Mouse (Mus musculus): Measurements from ENCODE around the gene Ssh1. TPM values are rescaled to one million over a fixed set of nuclear protein-coding genes. Genes with fewer than 3 reads are reported as not detected.

Gene Ssh1
- total RNA-seq, 2 experiments from 2014 or later, result 4.7 to 10.2 TPM

DNA sequence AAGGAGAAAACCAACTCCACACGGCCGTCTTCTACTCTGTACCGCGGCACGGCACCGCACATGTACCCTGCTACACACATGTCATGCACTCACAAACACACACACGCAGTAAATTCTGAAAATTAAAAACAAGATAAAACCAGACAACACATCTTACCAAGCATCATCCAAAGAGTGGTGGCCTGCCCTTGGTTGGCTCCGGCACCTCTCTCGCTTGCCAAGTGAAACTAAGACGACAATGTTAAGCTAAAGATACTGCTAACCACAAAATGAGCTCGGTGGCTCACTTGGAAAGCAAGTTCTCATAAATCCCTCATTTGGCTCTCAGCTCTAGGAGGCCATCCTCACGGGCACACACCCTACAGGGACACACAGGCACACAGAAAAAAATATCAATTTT, 94.2 kb downstream of the Ssh1 start:
- ATAC-seq (ENCODE audit: poor library complexity, severe bottlenecking), result no peak

DNA sequence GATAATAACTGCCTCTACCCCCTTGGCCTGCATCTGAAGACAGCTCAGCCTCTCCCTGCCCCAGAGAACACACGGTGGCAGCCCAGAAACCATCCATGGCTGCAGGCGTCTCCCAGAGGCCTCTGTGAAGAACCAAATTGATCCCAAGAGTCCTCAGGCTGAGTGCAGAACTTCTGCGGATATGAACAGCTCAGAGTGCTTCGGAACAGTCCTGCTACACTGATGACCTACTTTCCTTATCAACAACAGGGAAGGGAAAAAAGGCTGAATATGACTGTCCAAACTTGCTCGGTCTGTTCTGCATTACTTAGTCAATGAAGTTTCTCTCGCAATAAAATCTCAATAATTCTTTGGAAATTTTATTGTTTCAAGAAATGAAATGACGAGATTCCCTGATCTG, 101.7 kb downstream of the Ssh1 start:
- ATAC-seq (ENCODE audit: poor library complexity, severe bottlenecking), result no peak

DNA sequence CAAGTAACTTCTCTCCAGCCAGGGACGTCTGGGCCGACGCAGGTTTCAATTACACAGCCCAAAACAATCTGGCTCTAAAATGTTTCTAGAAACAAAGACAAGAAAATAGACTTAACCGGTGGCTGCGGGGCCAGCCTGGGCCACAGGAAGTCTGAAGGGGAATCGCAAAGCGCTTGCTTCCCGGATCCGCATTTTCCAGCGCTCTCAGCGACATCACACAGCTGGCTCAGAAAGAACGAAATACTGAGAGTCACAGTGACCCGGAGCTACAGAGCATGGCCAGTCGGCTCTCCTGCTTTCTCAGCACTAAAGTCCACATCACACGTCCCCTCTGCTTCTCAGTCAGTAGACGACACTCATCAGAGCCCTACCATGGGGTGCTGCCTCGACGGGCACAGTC, 102.8 kb downstream of the Ssh1 start:
- no peak for ATAC-seq (ENCODE audit: poor library complexity, severe bottlenecking)

DNA sequence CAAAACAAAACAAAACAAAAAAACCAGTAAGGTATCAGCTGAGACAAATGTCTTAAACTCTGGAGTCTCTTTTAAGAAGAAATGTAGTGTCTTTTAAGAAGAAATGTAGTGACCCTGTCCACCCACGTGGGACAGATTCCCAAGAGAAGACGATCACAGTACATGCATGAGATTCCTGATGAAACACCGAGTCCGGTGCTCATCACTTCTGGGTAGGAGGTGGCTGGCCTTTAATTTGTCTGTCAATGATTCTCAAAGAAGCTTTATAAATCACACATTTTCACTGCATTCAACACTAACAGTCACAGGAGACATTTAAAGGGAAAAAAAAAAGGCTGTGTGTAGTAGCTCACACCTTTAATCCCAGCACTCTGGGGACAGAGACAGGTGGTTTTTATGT, 103.8 kb downstream of the Ssh1 start:
- ATAC-seq (ENCODE audit: poor library complexity, severe bottlenecking), result no peak

DNA sequence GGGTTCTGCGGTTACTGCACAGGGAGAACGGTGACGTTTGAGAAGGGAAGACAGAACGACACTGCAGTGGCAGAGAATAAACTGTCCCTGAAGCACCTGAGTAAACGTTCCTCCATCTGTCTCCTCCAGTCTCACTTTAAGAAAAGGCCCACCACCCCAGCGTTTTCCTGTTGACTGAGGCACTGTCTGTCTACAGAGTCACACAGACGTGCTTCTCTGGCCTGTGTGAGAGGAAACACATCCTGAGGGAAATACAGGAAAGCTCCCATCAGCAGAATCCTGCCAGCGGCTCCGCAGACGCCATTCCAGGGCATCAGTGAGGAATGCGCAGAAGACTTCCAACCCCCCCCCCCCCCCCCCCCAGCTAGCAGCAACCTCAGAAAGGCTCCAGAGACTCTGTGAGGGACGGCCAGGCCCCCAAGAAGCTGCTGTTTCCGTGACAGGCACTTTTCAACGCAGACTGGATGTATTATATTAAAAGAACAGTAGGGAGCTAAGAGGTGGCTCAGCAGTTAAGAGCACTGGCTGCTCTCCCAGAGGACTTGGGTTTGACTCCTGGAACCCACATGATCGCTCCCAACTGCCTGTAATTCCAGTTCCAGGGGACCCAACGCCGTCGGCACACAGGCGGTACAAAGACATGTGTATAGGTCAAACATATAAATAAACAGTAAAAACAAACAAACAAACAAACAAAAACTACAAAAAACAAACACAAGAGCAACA, 104.3 kb downstream of the Ssh1 start:
- ATAC-seq (ENCODE audit: poor library complexity, severe bottlenecking), result no peak

DNA sequence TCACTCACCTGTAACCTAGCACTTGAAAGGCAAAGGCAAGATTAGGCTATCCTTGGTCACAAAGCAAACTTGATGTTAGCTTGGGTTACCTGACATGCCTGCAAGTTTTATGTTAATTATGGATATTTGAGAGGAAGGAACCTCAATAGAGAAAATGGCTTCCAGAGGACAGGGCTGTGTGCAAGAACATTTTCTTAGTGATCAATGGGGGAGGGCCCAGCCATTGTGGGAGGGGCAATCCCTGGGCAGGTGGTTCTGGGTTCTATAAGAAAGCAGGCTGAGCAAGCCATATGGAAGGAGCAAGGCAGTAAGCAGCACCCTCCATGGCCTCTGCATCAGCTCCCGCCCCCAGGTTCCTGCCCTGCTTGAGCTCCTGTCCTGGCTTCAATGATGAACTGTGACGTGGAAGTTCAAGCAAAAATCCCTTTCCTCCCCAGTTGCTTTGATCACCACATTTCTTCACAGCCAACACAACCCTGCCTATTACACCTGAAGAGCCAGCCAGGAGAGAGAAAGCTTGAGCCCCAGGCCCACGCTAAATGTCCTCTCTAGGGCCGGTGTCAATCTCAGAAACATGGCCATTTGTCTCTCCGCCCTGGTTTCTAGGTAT, 105.4 kb downstream of the Ssh1 start:
- no peak for ATAC-seq (ENCODE audit: poor library complexity, severe bottlenecking)

DNA sequence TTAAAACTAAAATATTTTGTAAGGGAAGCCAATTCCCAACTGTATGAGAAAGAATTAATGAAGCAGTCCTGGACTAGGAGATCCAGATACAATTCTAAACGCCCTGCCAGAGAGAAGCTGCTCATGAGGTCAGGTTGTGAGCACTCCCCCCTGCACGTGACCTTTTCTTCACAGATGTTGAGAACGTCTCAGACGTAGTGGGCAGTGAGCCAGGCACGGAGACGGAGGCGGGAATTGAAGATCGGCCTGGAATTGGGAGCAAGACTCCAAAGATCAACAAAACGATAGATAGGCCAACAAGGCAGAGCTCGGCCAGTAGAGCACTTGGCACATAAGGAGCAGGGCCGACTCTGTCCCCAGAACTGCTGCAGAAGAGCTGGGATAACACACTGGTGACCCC, 106.6 kb downstream of the Ssh1 start:
- no peak for ATAC-seq (ENCODE audit: poor library complexity, severe bottlenecking)

Other genes starting within 250 kb of the Ssh1 start
- 9.9 and 11.9 TPM in 2 replicates for gene Sart3, start 221.4 kb downstream of the Ssh1 start, total RNA-seq (2015)
- 26.1 and 28.3 TPM in 2 replicates for gene Sart3, start 221.4 kb downstream of the Ssh1 start, total RNA-seq (2017)
- 107 and 114 TPM in 2 replicates for gene Iscu, start 221.1 kb downstream of the Ssh1 start, total RNA-seq (2015)
- 80.8 and 95.5 TPM in 2 replicates for gene Iscu, start 221.1 kb downstream of the Ssh1 start, total RNA-seq (2017)
- gene Tmem119, start 193.4 kb downstream of the Ssh1 start, total RNA-seq (2015), result 1.9 and 2.8 TPM in 2 replicates
- 2.3 and 3.2 TPM in 2 replicates for gene Tmem119, start 193.4 kb downstream of the Ssh1 start, total RNA-seq (2017)
- gene Selplg, start 161.2 kb downstream of the Ssh1 start, total RNA-seq (2015), result 718 and 733 TPM in 2 replicates
- 291 and 312 TPM in 2 replicates for gene Selplg, start 161.2 kb downstream of the Ssh1 start, total RNA-seq (2017)
- 93.2 and 103 TPM in 2 replicates for gene Coro1c, start 85.1 kb downstream of the Ssh1 start, total RNA-seq (2015)
- gene Coro1c, start 85.1 kb downstream of the Ssh1 start, total RNA-seq (2017), result 141 and 145 TPM in 2 replicates
- gene Dao, start 9.8 kb upstream of the Ssh1 start, total RNA-seq (2015), result not detected in 2 replicates
- gene Dao, start 9.8 kb upstream of the Ssh1 start, total RNA-seq (2017), result not detected in 2 replicates
- gene Usp30, start 71.6 kb upstream of the Ssh1 start, total RNA-seq (2015), result 2.8 and 7.2 TPM in 2 replicates
- 3.5 and 4.7 TPM in 2 replicates for gene Usp30, start 71.6 kb upstream of the Ssh1 start, total RNA-seq (2017)
- gene Svop, start 97.7 kb upstream of the Ssh1 start, total RNA-seq (2015), result not detected in 2 replicates
- not detected in 2 replicates for gene Svop, start 97.7 kb upstream of the Ssh1 start, total RNA-seq (2017)
- 3.0 and 3.2 TPM in 2 replicates for gene Alkbh2, start 134.3 kb upstream of the Ssh1 start, total RNA-seq (2015)
- gene Alkbh2, start 134.3 kb upstream of the Ssh1 start, total RNA-seq (2017), result 1.4 and 1.6 TPM in 2 replicates
- 3.0 and 3.1 TPM in 2 replicates for gene Ung, start 136.5 kb upstream of the Ssh1 start, total RNA-seq (2015)
- gene Ung, start 136.5 kb upstream of the Ssh1 start, total RNA-seq (2017), result 6.1 and 9.7 TPM in 2 replicates
- 0.02 and 0.05 TPM in 2 replicates for gene Acacb, start 152.6 kb upstream of the Ssh1 start, total RNA-seq (2015)
- 0.07 TPM in 1 of 2 replicates, not detected in the other for gene Acacb, start 152.6 kb upstream of the Ssh1 start, total RNA-seq (2017)

Data from megakaryocyte, adult 5-6 weeks (primary cell).